Mouse (Mus musculus) CH12.LX (cell line): ENCODE results near the gene Maip1. TPM values are rescaled to one million over a fixed set of nuclear protein-coding genes. Genes with fewer than 3 reads are reported as not detected.
A peak's percentile ranks its signal among the peaks of the same experiment; 100 is the strongest.

ENCODE experiments used
- DNase-seq: peaks from one replicate; pipeline ENCODE4 v3.0.0-alpha.2; 2013; ENCODE audit errors: extremely low read depth
- H3K27ac ChIP-seq: 2 replicates; pipeline ENCODE4 v1.5.1; 2012; ENCODE audit warnings: low read depth, mild to moderate bottlenecking, control low read depth, moderate library complexity; ENCODE audit not compliant: insufficient read depth
- H3K27me3 ChIP-seq: replicated peaks from 2 replicates; pipeline ENCODE3; 2012; ENCODE audit warnings: inconsistent platforms
- H3K36me3 ChIP-seq, 2 experiments: replicated peaks in 1 of 2; 2 replicates each; pipeline versions ENCODE3 to v1.6.1; 2012; ENCODE audit warnings: inconsistent platforms in 1 of 2, low read length in 1 of 2, mild to moderate bottlenecking in 1 of 2, mixed read lengths in 1 of 2, moderate library complexity in 1 of 2; ENCODE audit not compliant: control insufficient read depth in 1 of 2, insufficient read depth in 1 of 2
- H3K4me1 ChIP-seq, 2 experiments: 2 replicates each; pipeline ENCODE4 v1.6.1; 2012; ENCODE audit warnings: inconsistent platforms in 1 of 2, moderate library complexity in 1 of 2; ENCODE audit not compliant: insufficient read depth in 2 of 2, control insufficient read depth in 1 of 2
- H3K4me2 ChIP-seq: 2 replicates; pipeline ENCODE4 v1.6.1; 2012; ENCODE audit warnings: low read depth, mild to moderate bottlenecking, control low read depth; ENCODE audit not compliant: poor library complexity, insufficient read depth, severe bottlenecking
- H3K4me3 ChIP-seq, 3 experiments: fragments of 150-350 bp in 1 of 3; sonication (generic) in 1 of 3; replicated peaks in 1 of 3; 2 replicates each; pipeline versions ENCODE3 to v1.5.1; 2011 to 2012; ENCODE audit warnings: low read depth in 2 of 3, low read length in 2 of 3, mild to moderate bottlenecking in 2 of 3, moderate library complexity in 2 of 3, control low read depth in 1 of 3, improper control_type of control experiment in 1 of 3, inconsistent platforms in 1 of 3, mixed read lengths in 1 of 3; ENCODE audit not compliant: poor library complexity in 1 of 3
- H3K79me2 ChIP-seq: replicated peaks from 2 replicates; pipeline ENCODE4 v1.6.1; 2012; ENCODE audit warnings: mild to moderate bottlenecking, moderate library complexity; ENCODE audit not compliant: control insufficient read depth, poor library complexity, insufficient read depth, severe bottlenecking; ENCODE audit errors: extremely low read depth
- H3K9ac ChIP-seq: 2 replicates; pipeline ENCODE4 v1.6.1; 2012; ENCODE audit warnings: low read depth, mild to moderate bottlenecking, control low read depth, moderate library complexity; ENCODE audit not compliant: insufficient read depth
- H3K9me3 ChIP-seq: replicated peaks from 2 replicates; pipeline ENCODE3; 2012; ENCODE audit warnings: low read length, inconsistent platforms, mixed read lengths
- BHLHE40 ChIP-seq: IDR thresholded peaks from 2 replicates; pipeline ENCODE4 v1.6.1; 2011; ENCODE audit warnings: mild to moderate bottlenecking, low read depth, low read length, improper control_type of control experiment
- CHD1 ChIP-seq: IDR thresholded peaks from 2 replicates; pipeline ENCODE4 v1.6.1; 2012; ENCODE audit warnings: low read depth, low read length, improper control_type of control experiment, inconsistent platforms
- CHD2 ChIP-seq: IDR thresholded peaks from 2 replicates; pipeline ENCODE4 v1.6.1; 2011; ENCODE audit warnings: low read length, improper control_type of control experiment
- CTCF ChIP-seq, 2 experiments: IDR thresholded peaks in 1 of 2; conservative IDR thresholded peaks in 1 of 2; 2 replicates each; pipeline ENCODE4 v1.5.1; 2011 to 2012; ENCODE audit warnings: low read depth in 2 of 2, low read length in 2 of 2, improper control_type of control experiment in 1 of 2, inconsistent platforms in 1 of 2, mild to moderate bottlenecking in 1 of 2, moderate library complexity in 1 of 2
- E2F4 ChIP-seq: IDR thresholded peaks from 2 replicates; pipeline ENCODE4 v1.6.1; 2011; ENCODE audit warnings: low read depth, low read length, improper control_type of control experiment; ENCODE audit not compliant: insufficient replicate concordance
- ELF1 ChIP-seq: IDR thresholded peaks from 2 replicates; pipeline ENCODE4 v1.6.1; 2014; ENCODE audit warnings: low read depth, mild to moderate bottlenecking, inconsistent platforms, low read length, improper control_type of control experiment
- EP300 ChIP-seq: IDR thresholded peaks from 2 replicates; pipeline ENCODE4 v1.6.1; 2011; ENCODE audit warnings: low read length, improper control_type of control experiment
- ETS1 ChIP-seq: conservative IDR thresholded peaks from 2 replicates; pipeline ENCODE4 v1.6.1; 2012; ENCODE audit warnings: low read depth, mild to moderate bottlenecking, inconsistent platforms, low read length, improper control_type of control experiment, moderate library complexity
- GABPA ChIP-seq: IDR thresholded peaks from 2 replicates; pipeline ENCODE4 v1.6.1; 2012; ENCODE audit warnings: low read depth, low read length, improper control_type of control experiment, inconsistent platforms; ENCODE audit not compliant: insufficient replicate concordance
- HCFC1 ChIP-seq: IDR thresholded peaks from 2 replicates; pipeline ENCODE4 v1.6.1; 2012; ENCODE audit warnings: low read depth, mild to moderate bottlenecking, inconsistent platforms, low read length, improper control_type of control experiment
- IRF4 ChIP-seq: IDR thresholded peaks from 2 replicates; pipeline ENCODE4 v1.6.1; 2014; ENCODE audit warnings: low read depth, mild to moderate bottlenecking, inconsistent platforms, low read length, improper control_type of control experiment
- JUN ChIP-seq: IDR thresholded peaks from 2 replicates; pipeline ENCODE4 v1.6.1; 2011; ENCODE audit warnings: low read depth, mild to moderate bottlenecking, low read length, improper control_type of control experiment, moderate library complexity; ENCODE audit not compliant: insufficient read depth
- JUND ChIP-seq: conservative IDR thresholded peaks from 2 replicates; pipeline ENCODE4 v1.6.1; 2011; ENCODE audit warnings: low read depth, low read length, improper control_type of control experiment
- KAT2A ChIP-seq: IDR thresholded peaks from 2 replicates; pipeline ENCODE4 v1.6.1; 2012; ENCODE audit warnings: low read length, improper control_type of control experiment, inconsistent platforms; ENCODE audit not compliant: insufficient replicate concordance
- MAX ChIP-seq: IDR thresholded peaks from 2 replicates; pipeline ENCODE4 v1.6.1; 2011; ENCODE audit warnings: low read length, improper control_type of control experiment
- MAZ ChIP-seq: IDR thresholded peaks from 2 replicates; pipeline ENCODE4 v1.6.1; 2012; ENCODE audit warnings: low read depth, mild to moderate bottlenecking, inconsistent platforms, low read length, improper control_type of control experiment, moderate library complexity
- MEF2A ChIP-seq: IDR thresholded peaks from 2 replicates; pipeline ENCODE4 v1.6.1; 2014; ENCODE audit warnings: low read depth, mild to moderate bottlenecking, inconsistent platforms, low read length, improper control_type of control experiment, borderline replicate concordance
- MXI1 ChIP-seq: IDR thresholded peaks from 2 replicates; pipeline ENCODE4 v1.6.1; 2011; ENCODE audit warnings: mild to moderate bottlenecking, low read depth, low read length, improper control_type of control experiment
- MYC ChIP-seq: IDR thresholded peaks from 2 replicates; pipeline ENCODE4 v1.6.1; 2011; ENCODE audit warnings: low read depth, mild to moderate bottlenecking, improper control_type of control experiment, low read length
- NRF1 ChIP-seq: IDR thresholded peaks from 2 replicates; pipeline ENCODE4 v1.6.1; 2014; ENCODE audit warnings: low read depth, mild to moderate bottlenecking, inconsistent platforms, low read length, improper control_type of control experiment, moderate library complexity
- PAX5 ChIP-seq: IDR thresholded peaks from 2 replicates; pipeline ENCODE4 v1.6.1; 2012; ENCODE audit warnings: low read length, inconsistent platforms, mixed read lengths
- POLR2A ChIP-seq: IDR thresholded peaks from 2 replicates; pipeline ENCODE4 v1.6.1; 2011; ENCODE audit warnings: low read depth, mild to moderate bottlenecking, improper control_type of control experiment, low read length
- RAD21 ChIP-seq: IDR thresholded peaks from 2 replicates; pipeline ENCODE4 v1.6.1; 2011; ENCODE audit warnings: low read depth, mild to moderate bottlenecking, low read length, improper control_type of control experiment, moderate library complexity
- SMC3 ChIP-seq: IDR thresholded peaks from 2 replicates; pipeline ENCODE4 v1.6.1; 2011; ENCODE audit warnings: low read depth, low read length, improper control_type of control experiment
- TCF12 ChIP-seq: IDR thresholded peaks from 2 replicates; pipeline ENCODE4 v1.6.1; 2014; ENCODE audit warnings: low read depth, mild to moderate bottlenecking, inconsistent platforms, low read length, improper control_type of control experiment
- UBTF ChIP-seq: IDR thresholded peaks from 2 replicates; pipeline ENCODE4 v1.6.1; 2012; ENCODE audit warnings: low read depth, mild to moderate bottlenecking, inconsistent platforms, low read length, improper control_type of control experiment, moderate library complexity
- USF1 ChIP-seq: IDR thresholded peaks from 2 replicates; pipeline ENCODE4 v1.6.1; 2014; ENCODE audit warnings: low read depth, mild to moderate bottlenecking, inconsistent platforms, low read length, improper control_type of control experiment
- USF2 ChIP-seq: conservative IDR thresholded peaks from 2 replicates; pipeline ENCODE4 v1.6.1; 2011; ENCODE audit warnings: low read depth, low read length, improper control_type of control experiment
- ZKSCAN1 ChIP-seq: IDR thresholded peaks from 2 replicates; pipeline ENCODE4 v1.6.1; 2012; ENCODE audit warnings: low read depth, inconsistent platforms, low read length, improper control_type of control experiment, borderline replicate concordance
- ZMIZ1 ChIP-seq: IDR thresholded peaks from 2 replicates; pipeline ENCODE4 v1.6.1; 2012; ENCODE audit warnings: low read depth, mild to moderate bottlenecking, inconsistent platforms, low read length, improper control_type of control experiment
- ZNF384 ChIP-seq: IDR thresholded peaks from 2 replicates; pipeline ENCODE4 v1.6.1; 2012; ENCODE audit warnings: low read depth, low read length, improper control_type of control experiment, inconsistent platforms
- dilution Hi-C: fragments of 300-500 bp; cut with MboI; formaldehyde crosslinking; loops from 2 replicates; pipeline ENCODE4 v1.14.3; 2020; ENCODE audit warnings: low sequenced_read_pairs; ENCODE audit not compliant: extremely low pct_unique_long_range_greater_than_20kb, extremely low pct_ligation_motif_present
- in situ Hi-C: fragments of 300-500 bp; cut with MboI; formaldehyde crosslinking; loops from 3 replicates; pipeline ENCODE4 v1.14.3; 2019; ENCODE audit warnings: low sequenced_read_pairs, low pct_ligation_motif_present, low pct_unique_long_range_greater_than_20kb, mixed read lengths
- polyA plus RNA-seq: library from polyadenylated mRNA; unstranded; fragments of >175 nt; gene quantifications from 2 replicates; pipeline ENCODE4 v1.2.1, GENCODE M21; 2012; ENCODE audit warnings: low read depth; ENCODE audit not compliant: insufficient read length
- total RNA-seq, 2 experiments: library from RNA; depleted of rRNA; stranded (reverse); fragments of 300-350 nt in 1 of 2; fragments of >200 nt in 1 of 2; gene quantifications; 2 replicates each; pipeline ENCODE4 v1.2.3; 2012 to 2014

Gene Maip1
- total and polyA plus RNA-seq, 3 experiments = 7.0 to 15.5 (median 13.9) TPM

GRCm38 (mm10) chr1:57413397-57413796 lies 7.3 kb downstream of the Maip1 start:
- no peak overlapping the region for H3K4me3 ChIP-seq
- H3K79me2 ChIP-seq = peaks cover 6% of the 10 kb centered on the region; the same call in 1 of the 2 replicates
- H3K36me3 ChIP-seq = peaks cover 30 to 60% of the 10 kb centered on the region in 2 experiments
- H3K9ac ChIP-seq = no peak overlapping the region
- in situ Hi-C loops = no loop called here
- peaks cover 2% of the 10 kb centered on the region for H3K9me3 ChIP-seq
- no peaks in the 10 kb centered on the region for H3K27me3 ChIP-seq
- TF ChIP-seq CTCF (conservative IDR thresholded peaks at IDR 0.05 in 1 of 2, IDR thresholded peaks at IDR 0.05 in 1 of 2; ENCODE audit: low read depth in 2 of 2, low read length in 2 of 2) (no peak), EP300 (no peak), GABPA (no peak), HCFC1 (no peak), USF2 (no peak), TCF12 (no peak), E2F4 (no peak), POLR2A (no peak), USF1 (no peak), JUND (no peak), ETS1 (no peak)
- H3K4me1 ChIP-seq = peaks cover under 1 to 12% of the 10 kb centered on the region in 2 experiments; a peak in 2 of 4 replicates
- no peak for DNase-seq
- H3K27ac ChIP-seq = no peak overlapping the region
- dilution Hi-C loops = no loop called here
- H3K4me2 ChIP-seq = no peak overlapping the region

- dilution Hi-C loops (no loop called here), in situ Hi-C loops (loop anchor here (10.0 kb wide), 1 partner anchor 521 kb away; no protein-coding TSS in a partner anchor)
- Histone ChIP-seq H3K4me3 (no peak overlapping the region), H3K79me2 (no peaks in the 10 kb centered on the region), H3K27me3 (no peaks in the 10 kb centered on the region), H3K36me3 (no peaks in the 10 kb centered on the region), H3K27ac (no peak overlapping the region), H3K9me3 (no peaks in the 10 kb centered on the region), H3K4me1 (no peaks in the 10 kb centered on the region), H3K4me2 (no peak overlapping the region), H3K9ac (no peak overlapping the region)
- DNase-seq = peak; percentile 43
- no peak for TF ChIP-seq IRF4
- TF ChIP-seq RAD21 = peak; percentile 90
- TF ChIP-seq MAZ = no peak
- TF ChIP-seq UBTF = no peak
- no peak for TF ChIP-seq PAX5
- TF ChIP-seq E2F4 = no peak
- no peak for TF ChIP-seq BHLHE40
- no peak for TF ChIP-seq CHD1
- no peak; the same call in 1 of the 2 replicates for TF ChIP-seq JUND
- TF ChIP-seq SMC3 = peak; percentile 68
- no peak for TF ChIP-seq GABPA
- TF ChIP-seq HCFC1 = no peak
- 0 out of 2 replicates have a peak, but pooled peaks have one; percentile 35 for TF ChIP-seq MAX
- TF ChIP-seq TCF12 = no peak
- no peak for TF ChIP-seq KAT2A
- TF ChIP-seq NRF1 = no peak
- peak; percentile 42; the same call in 1 of the 2 replicates for TF ChIP-seq MYC
- TF ChIP-seq USF2 = no peak
- TF ChIP-seq ELF1 = no peak
- TF ChIP-seq MXI1 = no peak
- TF ChIP-seq ZKSCAN1 = no peak
- TF ChIP-seq MEF2A = no peak
- no peak for TF ChIP-seq EP300
- TF ChIP-seq POLR2A = no peak
- no peak for TF ChIP-seq USF1
- TF ChIP-seq CHD2 = no peak
- TF ChIP-seq JUN = no peak
- peak in 1 of 2 experiments; percentile 79; a peak in 2 of 4 replicates for TF ChIP-seq CTCF (conservative IDR thresholded peaks at IDR 0.05 in 1 of 2, IDR thresholded peaks at IDR 0.05 in 1 of 2; ENCODE audit: low read depth in 2 of 2, low read length in 2 of 2)
- no peak for TF ChIP-seq ZNF384
- no peak for TF ChIP-seq ZMIZ1
- TF ChIP-seq ETS1 = no peak
These were observed 17.6 kb downstream of the Maip1 start for GRCm38 (mm10) chr1:57423696-57424095.
